Mouse (Mus musculus): ENCODE results near the gene Col4a2.
A peak's percentile ranks its signal among the peaks of the same experiment; 100 is the strongest.

Gene Col4a2

DNA sequence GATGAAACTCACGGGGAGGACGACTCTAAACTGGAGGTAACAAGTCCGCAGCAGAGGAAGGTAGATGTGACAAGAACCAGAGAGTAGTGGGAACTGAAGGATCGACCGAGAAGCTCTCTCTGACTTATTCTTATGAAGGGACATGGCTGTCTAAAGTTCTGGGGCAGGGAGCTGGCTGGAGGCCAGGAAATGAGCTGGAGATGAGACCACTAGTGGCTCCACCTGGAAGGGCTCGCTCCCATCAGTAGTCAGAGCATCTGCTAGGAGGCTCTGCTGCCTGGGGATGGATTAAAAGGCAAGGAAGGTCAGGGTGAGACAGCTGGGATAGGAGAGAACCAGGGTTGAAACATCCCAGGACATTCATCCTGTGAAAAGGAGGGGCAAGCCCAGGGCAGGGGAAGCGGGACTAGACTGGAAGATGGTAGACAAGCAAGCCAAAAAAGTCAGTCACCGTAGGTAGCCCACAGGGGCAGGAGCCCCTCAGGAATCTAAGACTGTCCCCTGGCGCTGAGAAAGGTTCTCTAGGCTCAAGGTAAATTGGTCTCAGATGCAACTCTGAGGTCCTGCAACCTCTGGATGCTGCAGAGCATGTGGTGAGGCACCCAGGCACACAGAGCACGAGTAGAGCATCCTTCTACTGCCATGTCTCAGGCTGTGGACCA lies 16.2 kb upstream of the Col4a2 start:
- no peak for DNase-seq (ENCODE audit: low spot score in 2 of 2)

GRCm38 (mm10) chr8:11297141-11297838 lies 15.3 kb upstream of the Col4a2 start:
- no peak for DNase-seq (ENCODE audit: low spot score in 2 of 2)

DNA sequence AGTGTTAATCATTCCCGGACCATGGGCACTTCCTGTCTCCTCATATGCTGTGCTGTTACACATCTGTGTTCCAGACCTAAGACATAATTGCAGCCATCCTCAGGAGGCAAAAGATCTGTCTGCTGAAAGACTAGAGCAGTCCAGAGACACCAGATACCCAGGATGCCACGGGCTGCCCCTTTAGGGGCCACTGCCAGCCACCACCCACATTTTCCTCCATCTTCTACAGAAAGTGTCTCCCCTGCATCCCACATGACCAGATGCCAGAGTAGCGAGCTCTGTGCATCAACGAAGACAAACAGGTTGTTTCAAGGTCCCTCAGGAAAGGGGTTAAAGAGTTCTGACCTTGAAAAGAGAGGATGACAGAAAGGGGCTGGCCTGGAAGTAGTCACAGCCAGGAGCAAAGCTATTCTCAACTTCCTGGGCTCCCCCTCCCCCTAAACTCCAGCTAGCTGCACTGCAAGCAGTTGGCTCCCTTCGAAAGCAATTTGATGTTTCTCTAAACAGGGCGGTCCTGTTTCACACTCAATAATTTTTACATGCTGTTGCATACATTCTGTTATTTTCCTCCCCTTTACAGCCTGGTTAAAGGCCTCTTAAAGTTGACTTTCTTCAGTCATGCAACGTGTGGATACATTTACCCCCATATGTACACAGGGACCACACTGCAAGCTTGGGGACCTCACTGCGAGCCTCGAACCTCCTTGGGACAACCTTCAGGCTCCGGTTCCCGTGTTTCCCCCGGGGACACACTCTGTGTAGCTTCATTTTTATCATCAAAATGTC lies 13.9 kb upstream of the Col4a2 start:
- DNase-seq (ENCODE audit: low spot score in 2 of 2) = no peak

GRCm38 (mm10) chr8:11299317-11299602 lies 13.3 kb upstream of the Col4a2 start:
- no peak for DNase-seq (ENCODE audit: low spot score in 2 of 2)

DNA sequence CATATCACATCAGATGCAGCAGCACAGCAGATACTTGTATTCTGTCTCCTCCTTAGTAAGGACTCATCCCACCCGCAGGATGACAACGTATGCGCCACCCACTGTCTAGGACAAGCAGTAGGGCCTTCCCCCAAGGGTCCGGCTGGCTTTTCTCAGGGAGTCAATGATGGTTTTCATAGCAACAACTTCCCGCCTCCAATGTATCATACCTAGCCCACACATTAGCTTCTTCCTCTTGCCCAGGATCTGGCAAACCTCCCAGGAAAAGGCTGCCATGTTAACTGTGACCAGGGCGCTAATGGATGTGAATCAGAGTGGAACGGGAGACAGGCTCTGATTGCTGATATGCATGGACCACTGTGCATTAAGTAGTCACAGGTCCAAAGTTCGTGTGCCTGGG lies 12.2 kb upstream of the Col4a2 start:
- DNase-seq (ENCODE audit: low spot score in 2 of 2) = no peak

GRCm38 (mm10) chr8:11304027-11304601 lies 8.5 kb upstream of the Col4a2 start:
- no peak for DNase-seq (ENCODE audit: low spot score in 2 of 2)

DNA sequence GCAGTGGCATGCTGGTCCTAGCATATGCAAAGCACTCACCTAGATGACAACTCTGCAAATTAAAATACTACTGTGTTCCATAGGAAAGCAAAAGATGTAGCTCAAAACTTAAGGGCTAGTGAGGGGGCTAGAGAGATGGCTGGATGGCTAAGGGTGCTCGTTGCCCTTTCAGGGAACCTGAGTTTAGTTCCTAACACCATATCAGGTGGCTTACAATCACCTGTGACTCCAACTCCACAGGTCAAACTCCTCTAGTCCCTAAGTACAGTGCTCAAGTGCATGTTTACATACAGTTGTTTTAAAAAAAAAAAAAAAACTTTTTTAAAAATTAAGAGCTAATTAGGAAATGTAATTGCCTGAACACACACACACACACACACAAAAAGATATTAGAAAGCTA lies 7.1 kb upstream of the Col4a2 start:
- no peak for DNase-seq (ENCODE audit: low spot score in 2 of 2)

GRCm38 (mm10) chr8:11307451-11307850 lies 5.2 kb upstream of the Col4a2 start:
- DNase-seq (ENCODE audit: low spot score in 2 of 2) = no peak

- DNase-seq (ENCODE audit: low spot score in 2 of 2) = no peak
These were observed 4.0 kb upstream of the Col4a2 start for GRCm38 (mm10) chr8:11308570-11308998.

DNA sequence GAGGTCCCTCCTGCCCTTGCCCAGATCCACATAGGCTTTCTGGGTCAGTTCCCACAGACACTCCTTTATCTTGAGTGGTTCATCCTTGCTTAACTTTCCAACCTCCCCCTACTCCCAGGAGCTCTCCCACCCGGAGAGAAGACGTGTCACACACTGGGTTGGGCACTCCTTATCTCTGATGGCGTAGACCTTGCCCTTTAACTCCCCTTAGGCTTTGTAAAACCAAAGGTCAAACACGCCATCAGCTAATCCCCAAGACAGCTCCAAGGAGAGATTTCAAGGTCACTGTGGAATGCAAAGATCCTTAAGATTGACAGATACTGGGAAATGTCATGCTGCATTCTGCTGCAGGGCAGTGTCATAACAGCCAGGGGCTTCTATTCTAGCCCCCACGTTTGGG lies 3.4 kb upstream of the Col4a2 start:
- no peak for DNase-seq (ENCODE audit: low spot score in 2 of 2)

GRCm38 (mm10) chr8:11310049-11310448 lies 2.6 kb upstream of the Col4a2 start:
- no peak for DNase-seq (ENCODE audit: low spot score in 2 of 2)

- DNase-seq (ENCODE audit: low spot score in 2 of 2) = peak in 1 of 2 experiments; percentile 19
These were observed 790 bp upstream of the Col4a2 start for GRCm38 (mm10) chr8:11311681-11312348.

DNA sequence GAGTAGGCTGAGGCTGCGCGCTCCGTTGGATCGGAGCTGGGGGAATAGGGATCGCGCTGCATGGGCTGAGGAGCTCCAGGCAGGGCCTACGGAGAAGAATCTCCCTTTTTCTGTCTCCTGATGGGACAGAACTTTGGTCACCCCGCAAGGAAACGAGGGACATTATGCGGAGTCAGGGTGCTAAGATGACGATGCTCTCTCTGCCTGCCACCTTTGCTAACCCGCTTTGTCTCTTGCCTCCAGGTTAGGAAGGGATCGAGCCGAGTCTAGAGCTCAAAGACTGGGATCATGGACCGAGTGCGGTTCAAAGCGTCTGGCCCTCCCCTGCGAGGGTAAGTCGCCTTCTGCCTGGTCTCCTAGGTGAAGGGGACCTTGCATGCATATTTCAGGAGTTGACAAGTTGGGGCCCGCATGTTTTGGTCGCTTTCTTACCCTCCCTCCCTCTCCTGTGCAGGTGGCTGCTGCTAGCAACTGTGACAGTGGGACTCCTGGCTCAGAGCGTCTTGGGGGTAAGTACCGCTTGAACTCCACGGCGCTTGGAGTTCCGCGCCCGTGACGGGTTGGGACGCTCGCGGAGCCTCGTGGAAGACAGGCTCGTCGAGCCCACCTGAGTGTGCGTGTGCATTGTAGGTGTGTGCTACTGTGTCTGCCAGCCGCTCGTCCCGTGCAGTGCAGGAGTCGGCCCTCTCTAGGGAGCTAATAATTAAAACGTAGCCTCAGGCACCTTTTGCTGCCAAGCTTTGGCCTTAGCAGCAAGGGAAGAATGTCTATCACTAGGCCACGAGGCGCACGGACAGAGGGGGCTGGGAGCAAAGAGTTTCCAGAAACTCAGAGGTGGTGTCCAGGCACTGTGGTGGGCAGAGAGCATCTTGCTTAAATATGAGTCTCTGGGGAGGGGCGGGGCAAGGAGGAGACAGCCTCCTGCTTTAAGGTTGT lies 839 bp downstream of the Col4a2 start:
- DNase-seq (ENCODE audit: low spot score in 2 of 2) = peak in 1 of 2 experiments; percentile 21

DNA sequence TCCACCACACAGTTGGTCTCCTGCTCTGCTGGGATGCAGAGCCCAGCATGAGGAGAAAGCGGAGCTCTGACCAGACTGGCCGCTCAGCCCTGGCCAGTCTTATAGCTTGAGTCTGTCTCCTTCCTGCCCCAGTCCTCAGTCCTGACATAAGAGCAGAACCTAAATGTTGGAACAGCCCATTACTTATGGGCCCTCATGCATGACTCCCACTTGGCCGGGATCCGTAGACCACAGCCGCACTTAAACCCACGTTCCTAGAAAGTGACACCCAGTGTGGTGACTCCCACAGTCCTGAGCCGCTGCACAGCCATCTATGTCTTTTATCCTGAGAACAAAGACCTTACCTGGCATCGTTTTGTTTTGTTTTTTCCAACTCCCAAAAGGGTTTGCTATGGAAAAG lies 2.0 kb downstream of the Col4a2 start:
- no peak for DNase-seq (ENCODE audit: low spot score in 2 of 2)

DNA sequence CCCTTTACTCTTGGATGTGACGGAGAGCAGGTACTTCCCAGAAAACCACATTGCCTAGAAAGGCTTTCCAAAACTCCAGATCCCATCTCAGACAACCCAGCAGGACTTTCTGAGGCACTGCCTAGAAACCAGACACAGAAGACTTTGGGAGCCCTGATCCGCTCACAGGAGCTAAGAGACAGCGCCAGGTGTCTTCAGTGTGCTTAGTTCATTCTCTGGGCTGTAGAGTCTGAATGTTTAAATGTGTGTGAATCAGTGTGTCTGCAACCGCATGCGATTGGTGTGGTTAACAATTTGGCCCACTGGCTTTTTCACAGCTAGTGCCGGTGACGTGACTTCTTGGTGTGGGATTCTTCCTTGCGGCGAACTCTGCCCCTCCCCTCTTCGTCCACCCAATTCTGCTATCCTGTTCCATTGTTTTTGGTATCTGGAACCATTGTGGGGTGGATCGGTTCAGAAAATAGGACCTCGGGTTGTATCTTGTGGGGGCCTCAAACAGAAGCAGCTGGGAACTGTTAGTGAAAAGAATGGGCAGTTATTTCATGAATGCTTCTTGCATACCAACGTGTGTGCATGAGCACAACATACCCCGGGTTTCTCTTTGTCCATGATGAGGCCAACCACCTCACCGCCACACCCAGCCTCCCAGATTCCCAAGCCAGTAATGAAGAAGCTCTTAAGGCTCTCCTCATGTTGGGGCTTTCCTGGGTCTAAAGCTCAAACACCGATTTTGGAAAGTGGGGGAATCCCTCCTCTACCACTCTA lies 2.8 kb downstream of the Col4a2 start:
- DNase-seq (ENCODE audit: low spot score in 2 of 2) = no peak

- no peak for DNase-seq (ENCODE audit: low spot score in 2 of 2)
These were observed 3.5 kb downstream of the Col4a2 start for GRCm38 (mm10) chr8:11316118-11316517.

GRCm38 (mm10) chr8:11319405-11319804 lies 6.8 kb downstream of the Col4a2 start:
- no peak for DNase-seq (ENCODE audit: low spot score in 2 of 2)

DNA sequence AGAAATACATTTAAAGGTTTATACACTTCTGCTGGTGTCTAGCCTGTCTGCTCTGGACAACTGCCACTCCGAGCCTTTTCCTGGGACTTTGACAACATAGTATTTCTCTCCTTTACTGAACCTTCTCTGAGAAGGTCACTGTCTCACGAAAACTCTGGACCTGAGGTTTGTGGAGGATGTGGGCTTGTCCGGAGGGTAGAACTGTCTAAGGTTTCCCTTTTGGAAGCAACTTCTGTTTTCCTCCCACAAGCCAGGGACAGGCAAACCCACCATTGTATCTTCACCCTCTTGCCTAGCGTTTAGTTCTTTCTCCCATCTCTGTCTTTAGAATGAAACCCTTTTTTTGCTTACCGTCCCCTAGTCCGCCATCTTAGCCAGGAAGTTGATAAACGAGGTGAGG lies 9.2 kb downstream of the Col4a2 start:
- DNase-seq (ENCODE audit: low spot score in 2 of 2) = no peak

DNA sequence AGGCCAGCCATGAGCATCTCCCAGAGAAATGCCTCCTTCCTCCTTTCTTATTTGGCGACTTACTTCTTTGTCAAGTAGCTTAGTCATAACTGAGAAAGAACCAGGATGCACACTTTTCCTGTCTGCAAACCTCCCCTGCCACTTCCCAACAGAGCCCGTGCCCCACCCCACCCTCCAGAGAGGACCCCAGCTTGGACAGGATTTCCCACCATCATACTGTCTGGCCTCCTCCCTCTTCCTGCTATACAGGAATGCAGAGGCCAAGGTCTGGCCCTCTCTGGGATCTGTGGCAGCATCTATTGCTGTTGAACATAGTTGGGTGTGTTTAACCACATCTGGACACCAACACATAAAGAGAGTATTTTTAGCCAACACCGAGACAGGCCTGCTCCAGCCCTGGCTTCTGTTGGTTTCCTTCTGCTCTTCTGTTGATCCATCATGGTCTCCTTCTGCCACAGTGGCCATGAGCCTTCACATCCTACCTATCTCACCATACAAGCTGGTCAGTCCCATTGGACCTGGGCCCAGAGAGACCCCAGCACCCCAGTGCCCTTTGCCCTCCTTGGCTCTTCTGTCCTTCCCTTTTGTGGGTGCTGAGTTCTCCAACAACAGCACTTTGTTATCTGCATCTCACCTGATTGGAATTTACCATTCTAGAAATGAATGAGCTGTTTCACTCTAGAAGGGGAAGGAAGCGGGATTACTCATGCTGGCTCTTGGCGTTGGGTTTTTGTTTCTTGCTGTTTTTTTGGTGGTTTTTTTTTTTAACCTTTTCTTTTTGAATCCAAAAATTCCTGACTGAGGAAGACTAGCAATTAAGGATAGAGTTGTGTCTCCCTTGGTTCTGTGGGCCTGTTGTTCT lies 10.3 kb downstream of the Col4a2 start:
- no peak for DNase-seq (ENCODE audit: low spot score in 2 of 2)

All from frontal cortex, postnatal 10 days (tissue).